Mouse (Mus musculus) adipose tissue, adult 10 weeks (tissue): ENCODE measurements around the gene Cfap99. TPM values are rescaled to one million over a fixed set of nuclear protein-coding genes. Genes with fewer than 3 reads are reported as not detected.

Experiments
- polyA plus RNA-seq: library from polyadenylated mRNA; stranded (reverse); fragments of 350-450 nt; fragmentation: Illumina TruSeq; extraction: RNeasy Lipid Tissue Mini Kit (QIAGEN cat#74804); gene quantifications from one replicate; pipeline ENCODE4 v1.2.3, GENCODE M21; 2014; ENCODE audit warnings: low read depth, low replicate concordance

Gene Cfap99
- polyA plus RNA-seq = 0.87 TPM

GRCm38 (mm10) chr5:34288154-34288716, at the start of gene Cfap99, which contains the start of gene Zfyve28:
Gene Cfap99, plus strand, starts transcription at chr5:34288600.
Gene Zfyve28, minus strand, starts transcription at chr5:34288449.

GRCm38 (mm10) chr5:34336097-34336774, 47.8 kb downstream of the Cfap99 start, which contains the start of gene Rnf4:
Gene Rnf4, plus strand, starts transcription at chr5:34336289.

DNA sequence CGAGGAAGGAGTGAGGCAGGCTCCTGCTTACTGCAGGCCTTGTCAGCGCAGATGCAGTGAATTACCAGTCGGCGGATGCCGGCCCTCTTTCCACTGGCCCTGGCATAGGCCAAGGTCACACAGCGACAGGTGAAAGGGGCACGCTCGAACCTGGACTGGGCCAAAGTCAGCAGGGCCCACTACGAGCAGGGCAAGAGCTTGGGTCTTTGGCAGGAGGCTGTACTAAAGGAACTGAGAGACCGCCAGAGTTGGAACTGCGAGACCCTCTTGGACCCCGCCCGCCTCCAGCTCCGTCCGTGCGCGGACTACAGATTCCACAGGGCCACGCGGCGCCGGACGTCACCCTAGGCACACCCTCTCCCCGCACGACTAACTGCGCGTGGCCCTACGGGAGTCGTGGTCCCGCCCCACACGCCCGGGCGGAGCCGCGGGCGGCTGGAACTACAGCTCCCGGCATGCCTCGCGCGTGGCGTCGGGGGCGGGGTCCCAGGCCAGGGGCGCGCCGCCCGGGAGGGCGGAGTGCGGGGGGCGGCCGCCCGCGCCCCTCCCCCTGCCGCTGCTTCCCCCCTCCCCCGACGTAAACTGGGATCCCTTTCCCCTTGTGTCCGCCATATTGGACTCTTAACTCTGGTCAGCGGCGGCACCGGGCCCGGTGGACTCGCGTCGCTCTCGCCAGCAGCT, 81.1 kb downstream of the Cfap99 start, which contains the start of gene Fam193a:
Gene Fam193a (plus strand): TSS at position 593 of the 681 bp plus-strand sequence.

Other genes with a start within 250 kb of the Cfap99 start
- gene Poln, start 119.2 kb upstream of the Cfap99 start, polyA plus RNA-seq = 5.9 TPM
- gene Haus3, start 119.1 kb upstream of the Cfap99 start, polyA plus RNA-seq = 8.7 TPM
- 107 TPM for gene Mxd4, start 100.9 kb upstream of the Cfap99 start, polyA plus RNA-seq
- 0.74 TPM for gene Zfyve28, start 151 bp upstream of the Cfap99 start, polyA plus RNA-seq
- 80.5 TPM for gene Rnf4, start 47.7 kb downstream of the Cfap99 start, polyA plus RNA-seq
- 16.0 TPM for gene Fam193a, start 81.3 kb downstream of the Cfap99 start, polyA plus RNA-seq
- gene Tnip2, start 225.4 kb downstream of the Cfap99 start, polyA plus RNA-seq = 22.8 TPM
- gene Sh3bp2, start 237.2 kb downstream of the Cfap99 start, polyA plus RNA-seq = 15.3 TPM